Mouse (Mus musculus) midbrain, embryonic 12.5 days (tissue): ENCODE measurements around the gene Msi2. TPM values are rescaled to one million over a fixed set of nuclear protein-coding genes. Genes with fewer than 3 reads are reported as not detected.
A peak's percentile ranks its signal among the peaks of the same experiment; 100 is the strongest.

Experiments
- ATAC-seq: fragments of 200-750 bp; cut with Nextera tagmentation; 2 replicates; pipeline ENCODE4 v1.8.0; 2017; ENCODE audit warnings: low read depth, moderate TSS enrichment, moderate library complexity; ENCODE audit not compliant: low FRiP score
- H3K27ac ChIP-seq: fragments of 300-500 bp; sonication (generic); replicated peaks from 2 replicates; pipeline ENCODE4 v1.5.1; 2016; ENCODE audit warnings: mild to moderate bottlenecking
- H3K27me3 ChIP-seq: fragments of 300-500 bp; sonication (generic); 2 replicates; pipeline ENCODE4 v1.6.1; 2016; ENCODE audit warnings: mild to moderate bottlenecking
- H3K36me3 ChIP-seq: fragments of 300-500 bp; sonication (generic); 2 replicates; pipeline ENCODE4 v1.6.1; 2016
- H3K4me1 ChIP-seq: fragments of 300-500 bp; sonication (generic); 2 replicates; pipeline ENCODE4 v1.6.1; 2016
- H3K4me2 ChIP-seq: fragments of 300-500 bp; sonication (generic); replicated peaks from 2 replicates; pipeline ENCODE4 v1.6.1; 2016; ENCODE audit warnings: mild to moderate bottlenecking, moderate library complexity
- H3K4me3 ChIP-seq: fragments of 300-500 bp; sonication (generic); 2 replicates; pipeline ENCODE4 v1.5.1; 2016; ENCODE audit warnings: mild to moderate bottlenecking
- H3K9ac ChIP-seq: fragments of 300-500 bp; sonication (generic); replicated peaks from 2 replicates; pipeline ENCODE4 v1.6.1; 2016; ENCODE audit warnings: mild to moderate bottlenecking, moderate library complexity
- H3K9me3 ChIP-seq: fragments of 300-500 bp; sonication (generic); 2 replicates; pipeline ENCODE4 v1.6.1; 2016; ENCODE audit warnings: mild to moderate bottlenecking
- WGBS: fragments of 180-500 bp; shearing (Covaris S2); methylation state at CpG from one replicate; pipeline ENCODE4 v1.1.7; 2016; 5-methylcytosine and 5-hydroxymethylcytosine counted together
- polyA plus RNA-seq: library from polyadenylated mRNA; unstranded; fragments of >200 nt; fragmentation: Nextera tagmentation; extraction: Ambion mirVana; gene quantifications from 2 replicates; pipeline ENCODE4 v1.2.1, GENCODE M21; 2016

Gene Msi2
- polyA plus RNA-seq, 1 experiment from 2014 or later = 47.9 TPM

- Histone ChIP-seq H3K36me3 (peaks cover 16% of the 10 kb centered on the region; the same call in 1 of the 2 replicates), H3K4me2 (no peak overlapping the region), H3K27me3 (no peaks in the 10 kb centered on the region), H3K9ac (peak overlapping the region; percentile 37; the same call in 1 of the 2 replicates), H3K27ac (peak overlapping the region; percentile 78), H3K9me3 (no peaks in the 10 kb centered on the region), H3K4me3 (no peak overlapping the region), H3K4me1 (peaks cover 67% of the 10 kb centered on the region)
- ATAC-seq = peak; percentile 24; the same call in 1 of the 2 replicates
- WGBS = 19% methylated on average over 12 of the region's 12 CpGs
Observed at GRCm38 (mm10) chr11:88471981-88472647, 246.2 kb downstream of the Msi2 start.

GRCm38 (mm10) chr11:88470599-88470998 is 247.7 kb downstream of the Msi2 start:
- peaks cover 61% of the 10 kb centered on the region for H3K4me1 ChIP-seq
- no peak for ATAC-seq
- no peak overlapping the region for H3K4me2 ChIP-seq
- peak overlapping the region; percentile 54 for H3K27ac ChIP-seq
- H3K27me3 ChIP-seq = no peaks in the 10 kb centered on the region
- H3K36me3 ChIP-seq = peaks cover 3% of the 10 kb centered on the region; the same call in 1 of the 2 replicates
- H3K9me3 ChIP-seq = no peaks in the 10 kb centered on the region
- no peak overlapping the region for H3K9ac ChIP-seq
- H3K4me3 ChIP-seq = no peak overlapping the region

GRCm38 (mm10) chr11:88468996-88469395 is 249.3 kb downstream of the Msi2 start:
- H3K27ac ChIP-seq = no peak overlapping the region
- peaks cover 9% of the 10 kb centered on the region for H3K36me3 ChIP-seq
- no peak for ATAC-seq
- H3K27me3 ChIP-seq = no peaks in the 10 kb centered on the region
- H3K9me3 ChIP-seq = no peaks in the 10 kb centered on the region
- no peak overlapping the region for H3K4me3 ChIP-seq
- H3K4me1 ChIP-seq = peaks cover 62% of the 10 kb centered on the region
- 0 out of 2 replicates have a peak overlapping the region, but pooled peaks have one; percentile 5 for H3K9ac ChIP-seq
- H3K4me2 ChIP-seq = no peak overlapping the region

GRCm38 (mm10) chr11:88467498-88468245 is 250.6 kb downstream of the Msi2 start:
- H3K4me3 ChIP-seq = no peak overlapping the region
- peak overlapping the region; percentile 49; the same call in 1 of the 2 replicates for H3K27ac ChIP-seq
- H3K4me1 ChIP-seq = peaks cover 63% of the 10 kb centered on the region
- H3K9ac ChIP-seq = no peak overlapping the region
- WGBS = 80% methylated on average over 18 of the region's 18 CpGs
- no peak overlapping the region for H3K4me2 ChIP-seq
- no peaks in the 10 kb centered on the region for H3K27me3 ChIP-seq
- no peak for ATAC-seq
- no peaks in the 10 kb centered on the region for H3K9me3 ChIP-seq
- peaks cover 14% of the 10 kb centered on the region for H3K36me3 ChIP-seq

GRCm38 (mm10) chr11:88463951-88464350 is 254.4 kb downstream of the Msi2 start:
- Histone ChIP-seq H3K9ac (no peak overlapping the region), H3K4me1 (peaks cover 74% of the 10 kb centered on the region), H3K4me2 (no peak overlapping the region), H3K9me3 (no peaks in the 10 kb centered on the region), H3K4me3 (no peak overlapping the region), H3K36me3 (peaks cover 14% of the 10 kb centered on the region), H3K27me3 (no peaks in the 10 kb centered on the region), H3K27ac (peak overlapping the region; percentile 72)
- 86% methylated on average over 6 of the region's 6 CpGs for WGBS
- ATAC-seq = no peak

GRCm38 (mm10) chr11:88462789-88463188 is 255.5 kb downstream of the Msi2 start:
- Histone ChIP-seq H3K4me3 (no peak overlapping the region), H3K9me3 (no peaks in the 10 kb centered on the region), H3K36me3 (peaks cover 12% of the 10 kb centered on the region), H3K4me1 (peaks cover 77% of the 10 kb centered on the region), H3K4me2 (no peak overlapping the region), H3K27ac (peak overlapping the region; percentile 72), H3K9ac (no peak overlapping the region), H3K27me3 (no peaks in the 10 kb centered on the region)
- ATAC-seq = peak; percentile 59; the same call in 1 of the 2 replicates
- 66% methylated on average over 8 of the region's 8 CpGs for WGBS

- Histone ChIP-seq H3K9me3 (no peaks in the 10 kb centered on the region), H3K9ac (no peak overlapping the region), H3K4me3 (no peak overlapping the region), H3K4me1 (peaks cover 84% of the 10 kb centered on the region), H3K27ac (peak overlapping the region; percentile 72), H3K27me3 (no peaks in the 10 kb centered on the region), H3K36me3 (peaks cover 11% of the 10 kb centered on the region; the same call in 1 of the 2 replicates), H3K4me2 (no peak overlapping the region)
- 97% methylated on average over 4 of the region's 4 CpGs for WGBS
- ATAC-seq = no peak
Observed at GRCm38 (mm10) chr11:88461601-88462000, 256.7 kb downstream of the Msi2 start.

GRCm38 (mm10) chr11:88459946-88460736 is 258.2 kb downstream of the Msi2 start:
- 41% methylated on average over 19 of the region's 19 CpGs for WGBS
- Histone ChIP-seq H3K4me1 (peaks cover 95% of the 10 kb centered on the region), H3K9ac (no peak overlapping the region), H3K9me3 (no peaks in the 10 kb centered on the region), H3K36me3 (peaks cover 10% of the 10 kb centered on the region; the same call in 1 of the 2 replicates), H3K27ac (peak overlapping the region; percentile 75), H3K4me3 (no peak overlapping the region), H3K4me2 (peak overlapping the region; percentile 7; the same call in 1 of the 2 replicates), H3K27me3 (no peaks in the 10 kb centered on the region)
- ATAC-seq = 0 out of 2 replicates have a peak, but pooled peaks have one; percentile 13

GRCm38 (mm10) chr11:88457241-88457738 is 261.0 kb downstream of the Msi2 start:
- WGBS = 74% methylated on average over 10 of the region's 10 CpGs
- Histone ChIP-seq H3K36me3 (no peaks in the 10 kb centered on the region), H3K27ac (0 out of 2 replicates have a peak overlapping the region, but pooled peaks have one; percentile 11)

GRCm38 (mm10) chr11:88454867-88455806 is 263.2 kb downstream of the Msi2 start:
- peak; percentile 50; the same call in 1 of the 2 replicates for ATAC-seq
- H3K36me3 ChIP-seq = 0 out of 2 replicates have a peak, but pooled peaks cover 2% of the 10 kb centered on the region
- WGBS = 28% methylated on average over 19 of the region's 19 CpGs
- peak overlapping the region; percentile 70 for H3K27ac ChIP-seq
- peaks cover 65% of the 10 kb centered on the region for H3K4me1 ChIP-seq
- H3K27me3 ChIP-seq = no peaks in the 10 kb centered on the region
- no peak overlapping the region for H3K9ac ChIP-seq
- no peak overlapping the region for H3K4me3 ChIP-seq
- peak overlapping the region; percentile 21; the same call in 1 of the 2 replicates for H3K4me2 ChIP-seq
- no peaks in the 10 kb centered on the region for H3K9me3 ChIP-seq

More at GRCm38 (mm10) chr11:88457241-88457738, 261.0 kb downstream of the Msi2 start:
- no peak overlapping the region for H3K9ac ChIP-seq
- ATAC-seq = no peak
- H3K9me3 ChIP-seq = no peaks in the 10 kb centered on the region
- no peak overlapping the region for H3K4me2 ChIP-seq
- no peak overlapping the region for H3K4me3 ChIP-seq
- no peaks in the 10 kb centered on the region for H3K27me3 ChIP-seq
- peaks cover 84% of the 10 kb centered on the region for H3K4me1 ChIP-seq
